Mouse (Mus musculus): ENCODE measurements around the gene Epha8.
A peak's percentile ranks its signal among the peaks of the same experiment; 100 is the strongest.

The Epha8 gene

DNA sequence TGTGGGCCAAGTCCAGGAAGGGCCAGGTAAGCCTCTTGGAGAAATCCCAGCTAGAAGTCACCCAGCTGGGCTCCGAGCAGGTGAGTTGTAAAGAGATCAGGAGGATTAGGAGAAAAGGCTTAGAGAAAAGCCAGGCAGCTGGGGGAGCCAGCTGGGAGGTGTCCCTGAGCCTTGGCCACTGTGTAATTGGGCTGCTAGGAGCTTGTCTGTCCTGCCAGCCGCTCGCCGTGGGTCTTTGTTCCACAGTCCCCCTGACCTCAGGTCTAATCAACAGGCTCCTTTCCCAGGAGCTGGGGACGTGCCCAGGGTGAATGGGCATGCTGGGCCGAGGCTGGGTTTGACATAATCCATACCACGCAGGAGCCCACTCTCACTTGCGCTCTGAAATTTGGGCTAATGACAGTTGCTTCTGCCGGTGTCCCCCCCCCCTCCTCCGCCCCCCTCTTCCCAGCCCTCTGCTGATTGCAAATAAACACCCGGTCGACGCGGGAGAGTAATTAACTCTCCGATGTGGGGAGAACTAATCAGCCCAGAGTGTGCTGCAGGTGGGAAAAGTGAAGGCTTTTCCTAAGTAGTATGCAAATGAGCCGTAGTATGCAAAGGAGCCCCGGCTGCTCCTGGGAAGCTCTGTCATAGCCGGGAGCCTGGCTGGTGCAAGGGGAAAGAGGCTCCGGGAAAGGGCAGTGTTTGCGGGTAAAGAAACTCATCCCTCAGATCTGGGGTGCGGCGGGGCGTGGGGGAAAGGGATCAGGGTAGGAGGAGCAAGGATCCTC is 51.7 kb downstream of the Epha8 start:
- no peak for DNase-seq

GRCm38 (mm10) chr4:136899154-136899553 is 57.5 kb downstream of the Epha8 start:
- DNase-seq: no peak

GRCm38 (mm10) chr4:136898637-136899036 is 58.0 kb downstream of the Epha8 start, which contains the start of gene C1qa:
Gene C1qa, minus strand, starts transcription at chr4:136898803.
- DNase-seq: no peak

DNA sequence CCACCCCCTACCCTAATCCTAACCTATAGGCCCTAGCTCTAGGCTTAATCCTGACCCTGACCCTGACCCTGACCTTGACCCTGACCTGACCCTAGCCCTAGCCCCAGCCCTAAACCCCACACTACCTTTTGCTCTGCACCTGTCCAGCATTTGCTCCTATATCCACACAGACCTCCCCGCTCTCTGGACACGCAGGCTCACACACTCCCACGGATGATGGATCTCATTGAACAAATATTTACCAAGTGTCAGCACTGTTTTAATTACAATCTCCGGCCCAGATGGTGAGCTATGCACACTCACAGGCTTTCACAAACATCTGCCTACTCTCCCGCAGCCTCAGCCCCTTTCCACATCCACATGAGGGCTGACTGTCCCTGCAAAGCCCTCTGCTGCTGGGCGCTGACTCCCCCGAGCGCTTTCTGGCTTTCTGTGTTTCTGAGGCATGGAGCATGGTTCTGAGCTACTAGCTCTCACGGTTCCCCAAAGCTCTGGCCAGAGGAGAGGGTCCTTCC is 58.5 kb downstream of the Epha8 start:
- DNase-seq: no peak

GRCm38 (mm10) chr4:136896461-136896860 is 60.2 kb downstream of the Epha8 start:
- DNase-seq: no peak

DNA sequence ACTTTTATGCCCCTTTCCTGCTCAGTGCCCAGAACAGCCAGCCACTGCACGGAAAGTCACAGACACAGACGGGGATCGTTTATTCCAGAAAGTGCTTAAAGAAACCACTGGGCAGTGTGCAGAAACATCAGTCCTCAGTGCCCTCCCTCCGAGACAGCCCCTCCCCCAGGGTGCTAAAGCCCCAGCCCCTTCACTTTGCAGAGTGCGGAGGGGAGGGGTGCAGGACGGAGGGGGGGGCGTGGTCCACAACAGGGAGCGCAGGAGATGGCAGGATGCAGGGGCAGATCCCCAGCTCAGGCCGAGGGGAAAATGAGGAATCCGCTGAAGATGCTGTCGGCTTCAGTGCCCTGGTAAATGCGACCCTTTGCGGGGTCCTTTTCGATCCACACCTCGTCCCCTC is 60.8 kb downstream of the Epha8 start:
- no peak for DNase-seq

DNA sequence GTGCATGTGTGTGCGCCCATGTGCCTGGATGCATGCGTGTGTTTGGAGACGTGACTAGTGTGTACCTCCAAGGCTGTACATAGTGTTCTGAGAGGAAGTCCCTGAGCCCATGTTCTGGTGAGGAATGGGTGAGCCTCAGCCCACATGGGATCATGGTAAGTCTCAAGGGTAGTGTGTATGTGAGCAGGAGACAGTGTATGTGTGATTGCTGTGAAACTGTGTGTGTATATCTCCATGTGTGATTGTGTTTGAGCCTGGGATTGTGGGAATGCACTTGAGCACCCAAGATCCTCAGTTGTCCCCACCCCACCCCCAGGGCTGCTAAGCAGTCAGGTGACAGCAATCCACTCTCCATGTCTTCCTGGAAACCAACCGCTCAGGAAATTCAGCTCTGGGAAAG is 61.8 kb downstream of the Epha8 start:
- no peak for DNase-seq

GRCm38 (mm10) chr4:136893691-136894543 is 62.7 kb downstream of the Epha8 start:
- DNase-seq: peak; percentile 76

GRCm38 (mm10) chr4:136892811-136893210 is 63.8 kb downstream of the Epha8 start, which contains the start of gene C1qc:
Gene C1qc, minus strand, starts transcription at chr4:136893065.
- no peak for DNase-seq

GRCm38 (mm10) chr4:136892371-136892770 is 64.2 kb downstream of the Epha8 start:
- DNase-seq: no peak

GRCm38 (mm10) chr4:136891115-136891514 is 65.5 kb downstream of the Epha8 start:
- no peak for DNase-seq

DNA sequence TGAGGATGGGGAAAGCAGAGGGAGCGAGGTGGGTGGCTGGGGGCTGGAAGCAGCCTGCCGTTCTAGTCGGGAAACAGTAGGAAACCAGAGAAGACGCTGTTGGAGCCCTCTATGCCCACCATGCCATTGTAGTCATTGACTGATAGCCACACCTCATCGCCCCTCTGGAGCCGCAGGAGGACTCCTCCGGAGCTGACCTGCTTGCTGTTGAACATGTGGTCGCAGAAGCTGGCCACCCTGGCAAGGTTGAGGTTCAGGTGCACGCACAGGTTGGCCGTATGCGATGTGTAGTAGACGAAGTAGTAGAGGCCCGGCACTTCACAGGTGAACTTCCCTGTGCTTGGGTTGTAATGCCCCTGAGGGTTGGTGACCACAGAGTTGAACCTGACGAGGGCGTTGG is 66.6 kb downstream of the Epha8 start:
- no peak for DNase-seq

- DNase-seq: no peak
Observed at GRCm38 (mm10) chr4:136887714-136888113, 68.9 kb downstream of the Epha8 start.

- no peak for DNase-seq
Observed at GRCm38 (mm10) chr4:136886101-136886500, 70.5 kb downstream of the Epha8 start, which contains the start of gene C1qb. Gene C1qb, minus strand, starts transcription at chr4:136886187.

Measured in embryo, embryonic 11 days (tissue).